Mouse (Mus musculus): ENCODE data around the gene Igsf1. TPM values are rescaled to one million over a fixed set of nuclear protein-coding genes. Genes with fewer than 3 reads are reported as not detected.

Igsf1 gene
- polyA plus RNA-seq (2014; fragmentation: Illumina TruSeq; extraction: RNeasy Lipid Tissue Mini Kit (QIAGEN cat#74804); ENCODE audit: low read depth, low replicate concordance): 0.47 TPM

GRCm38 (mm10) chrX:49797213-49798019 lies at the start of gene Igsf1:
Gene Igsf1, minus strand, starts transcription at chrX:49797749.

GRCm38 (mm10) chrX:49734959-49735358 lies 62.6 kb downstream of the Igsf1 start, which contains the start of gene Olfr1321:
Gene Olfr1321, minus strand, starts transcription at chrX:49735059.

Other genes with a start within 250 kb of the Igsf1 start
- not detected for gene Olfr1320, start 125.4 kb downstream of the Igsf1 start, polyA plus RNA-seq (2014; fragmentation: Illumina TruSeq; extraction: RNeasy Lipid Tissue Mini Kit (QIAGEN cat#74804); ENCODE audit: low read depth, low replicate concordance)
- not detected for gene Olfr1321, start 62.7 kb downstream of the Igsf1 start, polyA plus RNA-seq (2014; fragmentation: Illumina TruSeq; extraction: RNeasy Lipid Tissue Mini Kit (QIAGEN cat#74804); ENCODE audit: low read depth, low replicate concordance)
- not detected for gene Olfr1322, start 93.7 kb upstream of the Igsf1 start, polyA plus RNA-seq (2014; fragmentation: Illumina TruSeq; extraction: RNeasy Lipid Tissue Mini Kit (QIAGEN cat#74804); ENCODE audit: low read depth, low replicate concordance)
- gene Olfr1323, start 221.6 kb upstream of the Igsf1 start, polyA plus RNA-seq (2014; fragmentation: Illumina TruSeq; extraction: RNeasy Lipid Tissue Mini Kit (QIAGEN cat#74804); ENCODE audit: low read depth, low replicate concordance): not detected

Data from adrenal gland, adult 10 weeks (tissue).